Mouse (Mus musculus) forebrain, embryonic 16.5 days (tissue): ENCODE measurements at regions not wholly inside any gene's neighbourhood (a gene's known extent, or its start where the extent isn't known, plus 50 kb on each side); places are given as distances from the start of the nearest gene placed in this dataset.

Experiments used
- ATAC-seq: fragments of 200-750 bp; cut with Nextera tagmentation; 2 replicates; pipeline ENCODE4 v1.8.0; 2017; ENCODE audit warnings: mild to moderate bottlenecking, moderate library complexity
- H3K27ac ChIP-seq: fragments of 300-500 bp; sonication (generic); 2 replicates; pipeline ENCODE4 v1.5.1; 2014; ENCODE audit warnings: low read length, control low read depth
- H3K27me3 ChIP-seq: fragments of 300-500 bp; sonication (generic); replicated peaks from 2 replicates; pipeline ENCODE4 v1.6.1; 2014; ENCODE audit warnings: low read length; ENCODE audit not compliant: control insufficient read depth, insufficient read depth
- H3K36me3 ChIP-seq: fragments of 300-500 bp; sonication (generic); 2 replicates; pipeline ENCODE4 v1.6.1; 2014; ENCODE audit not compliant: control insufficient read depth, insufficient read depth
- H3K4me1 ChIP-seq: fragments of 300-500 bp; sonication (generic); replicated peaks from 2 replicates; pipeline ENCODE4 v1.6.1; 2014; ENCODE audit warnings: low read length; ENCODE audit not compliant: control insufficient read depth, insufficient read depth
- H3K4me2 ChIP-seq: fragments of 300-500 bp; sonication (generic); 2 replicates; pipeline ENCODE4 v1.6.1; 2014; ENCODE audit warnings: mild to moderate bottlenecking, low read length, control low read depth
- H3K4me3 ChIP-seq: fragments of 300-500 bp; sonication (generic); replicated peaks from 2 replicates; pipeline ENCODE4 v1.5.1; 2014; ENCODE audit warnings: mild to moderate bottlenecking, low read length, control low read depth
- H3K9ac ChIP-seq: fragments of 300-500 bp; sonication (generic); replicated peaks from 2 replicates; pipeline ENCODE4 v1.6.1; 2014; ENCODE audit warnings: low read depth, low read length, control low read depth
- H3K9me3 ChIP-seq: fragments of 300-500 bp; sonication (generic); 2 replicates; pipeline ENCODE4 v1.6.1; 2016; ENCODE audit warnings: low read length; ENCODE audit not compliant: control insufficient read depth
- WGBS: fragments of 180-500 bp; shearing (Covaris S2); extraction: QIAGEN DNeasy Blood & Tissue Kit; methylation state at CpG from one replicate; pipeline ENCODE4 v1.1.7; 2014; 5-methylcytosine and 5-hydroxymethylcytosine counted together

DNA sequence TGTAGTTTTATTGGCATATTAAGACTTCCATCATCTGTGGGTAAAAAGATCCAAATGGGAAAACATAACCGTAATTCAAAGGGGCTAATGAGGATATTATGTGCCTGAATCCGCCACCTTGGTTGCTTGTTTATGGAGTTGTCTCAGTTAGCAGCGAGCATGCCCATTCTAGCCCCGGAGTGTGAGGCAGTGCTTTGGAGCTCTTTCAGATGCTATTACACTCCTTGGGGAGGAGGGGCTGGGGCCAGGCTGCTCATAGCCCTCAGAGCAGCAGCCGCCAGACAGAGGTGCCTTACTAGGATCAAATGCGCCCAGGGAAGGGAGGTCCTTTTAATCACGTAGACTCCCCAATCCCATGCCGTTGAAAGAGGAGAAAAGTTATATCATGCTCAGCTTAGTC, 60.9 kb upstream of the Msx2 start:
- no peak overlapping the region for H3K27ac ChIP-seq
- H3K4me1 ChIP-seq = peaks cover 6% of the 10 kb centered on the region; the same call in 1 of the 2 replicates
- no peaks in the 10 kb centered on the region for H3K36me3 ChIP-seq
- no peak for ATAC-seq
- no peaks in the 10 kb centered on the region for H3K9me3 ChIP-seq
- no peak overlapping the region for H3K4me2 ChIP-seq
- 31% methylated on average over 8 of the region's 8 CpGs for WGBS
- peaks cover 10% of the 10 kb centered on the region; the same call in 1 of the 2 replicates for H3K27me3 ChIP-seq
- no peak overlapping the region for H3K4me3 ChIP-seq
- H3K9ac ChIP-seq = no peak overlapping the region

DNA sequence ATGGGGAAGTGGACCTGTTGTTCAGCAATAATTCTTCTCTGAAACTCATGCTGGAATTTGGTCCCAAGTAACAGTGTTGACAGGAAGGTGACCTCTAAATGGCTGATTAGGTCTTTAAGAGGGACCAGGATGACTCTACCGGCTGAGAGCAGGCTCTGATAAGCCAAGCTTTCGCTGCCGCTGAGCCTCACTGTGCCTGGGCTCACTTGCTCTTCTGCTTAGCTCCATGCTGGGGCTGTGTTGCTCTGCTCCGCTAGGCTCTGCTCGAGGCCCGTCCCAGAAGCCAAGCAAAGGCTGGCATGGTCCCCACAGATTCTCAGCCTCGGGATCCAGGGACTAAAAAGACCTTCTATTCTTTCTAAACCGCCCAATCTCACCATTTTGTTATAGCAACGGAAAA, 54.0 kb upstream of the Msx2 start:
- no peaks in the 10 kb centered on the region for H3K27me3 ChIP-seq
- WGBS = 85% methylated on average over 9 of the region's 9 CpGs
- ATAC-seq = no peak
- H3K4me2 ChIP-seq = no peak overlapping the region
- no peak overlapping the region for H3K27ac ChIP-seq
- no peak overlapping the region for H3K4me3 ChIP-seq
- H3K9ac ChIP-seq = no peak overlapping the region
- H3K9me3 ChIP-seq = no peaks in the 10 kb centered on the region
- no peaks in the 10 kb centered on the region for H3K36me3 ChIP-seq
- H3K4me1 ChIP-seq = peaks cover under 1% of the 10 kb centered on the region

GRCm38 (mm10) chr13:53522807-53523206, 49.9 kb upstream of the Msx2 start:
- no peaks in the 10 kb centered on the region for H3K9me3 ChIP-seq
- H3K4me2 ChIP-seq = no peak overlapping the region
- H3K27ac ChIP-seq = no peak overlapping the region
- no peak overlapping the region for H3K4me3 ChIP-seq
- peaks cover 23% of the 10 kb centered on the region for H3K4me1 ChIP-seq
- no peaks in the 10 kb centered on the region for H3K36me3 ChIP-seq
- no peaks in the 10 kb centered on the region for H3K27me3 ChIP-seq
- ATAC-seq = no peak
- 21% methylated on average over 5 of the region's 5 CpGs for WGBS
- H3K9ac ChIP-seq = no peak overlapping the region
